Mouse (Mus musculus) forebrain, embryonic 10.5 days (tissue): ENCODE data around the gene Rnps1. TPM values are rescaled to one million over a fixed set of nuclear protein-coding genes. Genes with fewer than 3 reads are reported as not detected.
A peak's percentile ranks its signal among the peaks of the same experiment; 100 is the strongest.

Experiments used
- DNase-seq: peaks from one replicate; pipeline ENCODE4 v3.0.0-alpha.2; 2017; ENCODE audit warnings: low spot score; ENCODE audit errors: extremely low spot score
- H3K27ac ChIP-seq: fragments of 300-500 bp; sonication (generic); 2 replicates; pipeline ENCODE4 v1.5.1; 2016; ENCODE audit warnings: mild to moderate bottlenecking
- H3K27me3 ChIP-seq: fragments of 300-500 bp; sonication (generic); 2 replicates; pipeline ENCODE4 v1.6.1; 2016; ENCODE audit warnings: mild to moderate bottlenecking; ENCODE audit not compliant: poor library complexity, severe bottlenecking
- H3K36me3 ChIP-seq: fragments of 300-500 bp; sonication (generic); replicated peaks from 2 replicates; pipeline ENCODE4 v1.6.1; 2016; ENCODE audit warnings: mild to moderate bottlenecking, moderate library complexity
- H3K4me1 ChIP-seq: fragments of 300-500 bp; sonication (generic); 2 replicates; pipeline ENCODE4 v1.6.1; 2016
- H3K4me3 ChIP-seq: fragments of 300-500 bp; sonication (generic); 2 replicates; pipeline ENCODE4 v1.5.1; 2016; ENCODE audit warnings: mild to moderate bottlenecking, moderate library complexity
- H3K9me3 ChIP-seq: fragments of 300-500 bp; sonication (generic); 2 replicates; pipeline ENCODE4 v1.6.1; 2016; ENCODE audit warnings: mild to moderate bottlenecking, moderate library complexity
- WGBS: fragments of 180-500 bp; shearing (Covaris S2); methylation state at CpG from one replicate; pipeline ENCODE4 v1.1.7; 2016; 5-methylcytosine and 5-hydroxymethylcytosine counted together
- polyA plus RNA-seq: library from polyadenylated mRNA; unstranded; fragments of >200 nt; fragmentation: Nextera tagmentation; extraction: Ambion mirVana; gene quantifications from 2 replicates; pipeline ENCODE4 v1.2.1, GENCODE M21; 2016

The Rnps1 gene
- polyA plus RNA-seq = 493 and 501 TPM in 2 replicates

DNA sequence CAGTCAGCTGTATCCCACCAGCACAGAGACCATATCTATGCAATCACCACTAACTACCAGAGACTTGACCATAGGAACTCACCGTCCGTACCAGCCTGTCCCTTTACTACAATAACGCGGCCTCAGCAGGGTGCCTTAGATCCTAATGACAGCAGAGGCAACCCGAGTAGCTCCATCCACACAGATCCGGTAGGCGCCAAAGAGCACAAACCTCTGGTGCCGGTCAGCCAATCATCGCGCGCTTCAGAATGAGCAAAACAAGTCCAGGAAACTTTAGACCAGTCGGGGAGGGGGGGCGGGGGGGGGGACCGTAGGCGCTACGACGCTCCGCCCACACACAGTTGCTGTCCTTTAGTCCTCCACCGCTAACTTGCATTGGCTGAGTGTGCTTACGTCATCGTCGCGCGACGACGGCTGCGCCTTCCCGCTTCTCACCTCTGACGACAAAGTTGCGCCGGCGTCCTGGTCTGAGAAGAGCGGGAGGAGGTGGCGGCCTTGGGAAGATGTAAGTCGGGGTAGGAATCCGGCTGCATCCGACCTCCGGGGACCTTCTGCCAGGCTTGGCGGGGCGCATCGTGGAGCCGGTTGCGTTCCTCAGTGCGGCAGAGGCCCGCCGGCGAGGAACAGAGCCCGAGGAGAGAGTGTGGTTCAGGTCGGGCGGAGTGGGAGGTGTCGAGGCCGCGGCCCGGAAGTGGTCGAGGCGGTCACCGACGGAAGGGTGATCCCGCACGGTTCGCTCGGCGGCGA is at the start of gene Rnps1:
Gene Rnps1 (plus strand): TSS at position 336 of the 747 bp plus-strand sequence.
- Histone ChIP-seq H3K27me3 (no peaks in the 10 kb centered on the region), H3K36me3 (peaks cover 64% of the 10 kb centered on the region), H3K27ac (peak within 1 kb of the TSS; percentile 99), H3K9me3 (no peaks in the 10 kb centered on the region), H3K4me3 (peak within 1 kb of the TSS; percentile 78), H3K4me1 (peaks cover 30% of the 10 kb centered on the region)
- under 1% methylated on average over 64 of the region's 64 CpGs for WGBS
- DNase-seq = peak; percentile 100

DNA sequence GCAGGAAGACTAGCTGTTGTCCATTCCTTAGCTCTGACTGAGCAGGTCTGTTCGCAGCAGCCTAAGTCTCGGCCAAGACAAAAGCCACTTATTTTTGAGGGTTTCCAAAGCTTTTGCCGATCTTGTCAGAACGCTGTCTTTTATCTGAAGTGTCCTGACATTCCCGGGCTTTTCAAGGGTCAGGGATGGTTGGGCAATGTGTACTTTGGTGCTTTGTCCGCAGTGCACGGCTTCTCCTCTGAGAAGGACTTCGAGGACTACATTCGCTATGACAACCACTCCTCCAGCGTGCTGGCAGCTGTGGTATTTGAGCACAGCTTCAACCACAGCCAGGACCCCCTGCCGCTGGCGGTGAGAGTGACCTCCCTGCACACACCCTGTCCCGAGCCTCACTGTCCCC is 48.5 kb upstream of the Rnps1 start:
- 63% methylated on average over 13 of the region's 13 CpGs for WGBS
- peaks cover 9% of the 10 kb centered on the region; the same call in 1 of the 2 replicates for H3K4me1 ChIP-seq
- H3K27me3 ChIP-seq = no peaks in the 10 kb centered on the region
- H3K4me3 ChIP-seq = no peak overlapping the region
- peak overlapping the region; percentile 15; the same call in 1 of the 2 replicates for H3K27ac ChIP-seq
- H3K36me3 ChIP-seq = peaks cover 19% of the 10 kb centered on the region
- no peak for DNase-seq
- no peaks in the 10 kb centered on the region for H3K9me3 ChIP-seq

DNA sequence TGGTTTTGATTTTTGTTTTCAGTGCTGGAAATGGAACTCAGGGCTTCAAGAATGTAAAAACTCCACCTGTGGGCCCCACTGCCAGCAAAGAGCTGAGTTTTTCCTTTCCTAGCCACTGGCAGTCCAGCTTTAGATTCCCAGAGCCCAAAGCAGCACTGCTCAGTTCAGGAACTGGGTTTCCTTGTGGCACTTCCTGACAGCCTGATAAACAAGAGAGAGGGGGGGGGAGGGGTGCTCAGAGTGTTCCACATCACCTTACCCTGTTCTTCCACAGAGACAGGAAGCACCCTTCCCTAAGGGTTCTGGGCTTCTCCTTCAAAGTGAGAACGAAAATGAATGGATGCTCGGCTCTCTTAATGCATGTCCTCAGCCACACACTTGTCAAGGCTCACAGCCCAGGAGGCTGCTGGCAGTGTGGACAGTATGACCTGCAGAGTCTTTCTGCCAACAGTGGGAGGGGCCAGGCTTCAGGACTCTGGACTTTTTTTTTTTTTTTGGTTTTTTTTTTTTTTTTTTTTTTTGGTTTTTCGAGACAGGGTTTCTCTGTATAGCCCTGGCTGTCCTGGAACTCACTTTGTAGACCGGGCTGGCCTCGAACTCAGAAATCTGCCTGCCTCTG is 39.2 kb upstream of the Rnps1 start:
- Histone ChIP-seq H3K4me1 (no peaks in the 10 kb centered on the region), H3K9me3 (no peaks in the 10 kb centered on the region), H3K4me3 (no peak overlapping the region), H3K36me3 (peaks cover 33% of the 10 kb centered on the region), H3K27me3 (no peaks in the 10 kb centered on the region), H3K27ac (no peak overlapping the region)
- WGBS = 77% methylated on average over 5 of the region's 5 CpGs
- no peak for DNase-seq

DNA sequence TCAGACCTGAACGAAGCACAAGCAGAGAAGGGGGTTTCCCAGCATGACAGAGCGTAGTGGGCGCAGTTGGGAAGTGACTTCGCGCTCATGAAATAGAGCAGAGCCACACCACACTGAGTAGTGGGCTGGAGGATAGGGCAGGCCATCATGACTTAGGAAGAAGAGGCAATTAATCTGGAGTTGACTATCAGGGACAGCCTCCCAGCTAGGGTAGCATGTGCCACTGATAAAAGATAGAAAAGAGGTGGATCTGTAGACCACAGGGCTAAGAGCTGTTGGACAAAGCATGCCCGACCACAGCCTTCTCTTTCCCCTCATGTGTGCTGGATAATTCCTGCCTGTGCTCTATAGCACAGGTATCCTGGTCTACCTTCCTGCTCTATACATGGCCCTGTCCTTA is 38.5 kb upstream of the Rnps1 start:
- no peak overlapping the region for H3K4me3 ChIP-seq
- 93% methylated on average over 6 of the region's 6 CpGs for WGBS
- DNase-seq = no peak
- no peaks in the 10 kb centered on the region for H3K4me1 ChIP-seq
- H3K27ac ChIP-seq = no peak overlapping the region
- no peaks in the 10 kb centered on the region for H3K27me3 ChIP-seq
- peaks cover 33% of the 10 kb centered on the region for H3K36me3 ChIP-seq
- no peaks in the 10 kb centered on the region for H3K9me3 ChIP-seq

DNA sequence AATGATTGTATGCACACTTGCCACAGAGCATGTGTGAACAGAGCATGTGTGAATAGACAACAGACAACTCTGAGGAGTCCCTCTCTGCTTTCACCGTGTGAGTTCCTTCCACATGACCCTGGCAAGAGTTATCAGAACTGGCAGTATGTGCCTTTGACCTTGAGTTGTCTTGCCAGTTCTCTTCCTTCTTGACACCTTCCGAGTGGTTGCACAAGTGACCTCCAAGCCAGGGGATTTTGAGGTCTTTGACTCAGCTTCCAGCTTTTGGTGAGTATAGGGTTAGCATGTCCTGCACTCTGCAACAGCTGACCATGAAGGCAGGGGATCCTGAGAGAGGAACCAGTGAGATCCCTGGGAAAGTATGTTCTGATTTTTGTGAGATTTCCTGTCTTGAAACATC is 35.9 kb upstream of the Rnps1 start:
- Histone ChIP-seq H3K36me3 (peaks cover 29% of the 10 kb centered on the region), H3K4me1 (no peaks in the 10 kb centered on the region), H3K4me3 (no peak overlapping the region), H3K27ac (no peak overlapping the region), H3K27me3 (no peaks in the 10 kb centered on the region), H3K9me3 (no peaks in the 10 kb centered on the region)
- WGBS = 88% methylated on average over 2 of the region's 2 CpGs
- DNase-seq = no peak

DNA sequence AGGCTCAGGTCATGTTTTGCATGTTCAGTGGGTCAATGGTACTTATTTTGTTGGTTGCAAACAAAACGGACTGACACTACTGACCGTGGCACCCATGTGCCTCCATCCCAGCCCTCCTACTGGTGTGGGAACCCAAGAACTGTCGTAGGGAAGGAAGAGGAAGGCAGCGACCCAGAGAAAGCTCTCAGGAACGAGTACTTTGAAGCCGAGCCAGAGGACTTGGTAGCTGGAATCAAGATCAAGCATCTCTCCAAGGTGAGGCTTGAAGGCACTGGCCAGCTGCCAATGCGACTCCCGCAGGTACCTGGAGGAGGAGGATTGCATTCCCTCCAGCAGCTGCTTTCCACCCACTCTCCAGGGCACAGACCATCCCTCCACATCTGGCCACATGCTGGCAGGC is 30.6 kb upstream of the Rnps1 start:
- no peaks in the 10 kb centered on the region for H3K4me1 ChIP-seq
- no peak for DNase-seq
- H3K27ac ChIP-seq = no peak overlapping the region
- no peak overlapping the region for H3K4me3 ChIP-seq
- H3K36me3 ChIP-seq = peaks cover 33% of the 10 kb centered on the region
- no peaks in the 10 kb centered on the region for H3K27me3 ChIP-seq
- H3K9me3 ChIP-seq = no peaks in the 10 kb centered on the region
- WGBS = 90% methylated on average over 8 of the region's 8 CpGs

DNA sequence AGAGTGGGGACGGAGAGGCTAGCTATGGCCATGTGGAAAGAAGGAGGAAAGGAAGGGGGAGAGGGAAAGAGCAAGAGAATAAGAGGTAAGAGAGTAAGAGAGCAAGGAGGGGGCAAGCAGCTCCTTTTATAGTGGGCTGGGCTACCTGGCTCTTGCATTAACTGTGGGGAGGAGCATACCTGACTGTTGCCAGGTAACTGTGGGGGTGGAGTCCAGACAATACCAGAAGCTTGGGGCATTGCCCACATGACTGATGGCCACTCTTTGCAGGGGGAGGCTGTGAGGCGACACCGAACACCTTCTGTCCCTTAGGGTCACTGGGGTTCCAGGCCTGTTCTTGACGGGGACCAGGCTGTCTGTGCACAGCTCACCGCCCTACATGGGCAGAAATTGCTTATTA is 25.7 kb upstream of the Rnps1 start:
- H3K4me1 ChIP-seq = no peaks in the 10 kb centered on the region
- no peaks in the 10 kb centered on the region for H3K9me3 ChIP-seq
- DNase-seq = no peak
- no peaks in the 10 kb centered on the region for H3K27me3 ChIP-seq
- peaks cover 32% of the 10 kb centered on the region for H3K36me3 ChIP-seq
- 87% methylated on average over 5 of the region's 5 CpGs for WGBS
- no peak overlapping the region for H3K27ac ChIP-seq
- no peak overlapping the region for H3K4me3 ChIP-seq

DNA sequence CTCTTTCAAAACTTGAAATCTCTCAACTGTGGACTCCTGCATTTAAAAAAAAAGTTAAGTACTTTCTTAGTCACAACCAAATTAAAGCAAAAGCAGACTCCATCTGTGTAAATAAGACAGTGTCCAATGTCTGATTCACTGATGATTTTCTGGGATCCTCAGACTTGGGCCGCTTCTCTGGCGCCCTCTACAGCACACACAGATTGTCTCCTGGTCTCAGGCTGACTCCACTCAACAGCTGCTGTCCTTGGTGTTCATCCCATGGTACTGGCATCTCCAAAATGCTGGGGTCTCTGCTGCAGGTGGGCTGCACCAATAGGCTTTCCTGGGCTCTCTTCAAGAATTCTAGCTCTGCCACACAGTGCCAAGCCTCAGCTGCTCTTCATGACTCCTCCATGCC is 24.5 kb upstream of the Rnps1 start:
- H3K9me3 ChIP-seq = no peaks in the 10 kb centered on the region
- H3K4me3 ChIP-seq = no peak overlapping the region
- no peak overlapping the region for H3K27ac ChIP-seq
- no peaks in the 10 kb centered on the region for H3K27me3 ChIP-seq
- H3K4me1 ChIP-seq = no peaks in the 10 kb centered on the region
- H3K36me3 ChIP-seq = peaks cover 25% of the 10 kb centered on the region
- no peak for DNase-seq
- 7% methylated on average over 2 of the region's 2 CpGs for WGBS

DNA sequence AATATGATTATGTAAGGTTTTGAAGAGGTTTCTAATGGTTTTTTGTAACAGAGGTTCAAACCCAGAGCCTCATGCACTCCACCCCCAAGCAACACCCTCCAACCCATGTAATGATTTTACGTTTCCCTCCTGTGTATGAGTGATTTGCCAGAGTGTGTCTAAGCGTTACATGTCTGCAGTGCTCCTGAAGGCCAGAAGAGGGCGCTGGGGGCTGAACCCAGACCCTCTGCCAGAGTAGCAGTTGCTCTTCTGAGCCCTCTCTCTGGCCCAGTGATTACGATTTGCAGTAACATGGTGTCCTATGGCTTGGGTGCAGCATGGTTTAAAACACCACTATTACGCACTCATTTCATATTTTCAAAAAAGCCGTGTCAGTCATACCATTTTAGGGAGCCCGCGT is 23.2 kb upstream of the Rnps1 start:
- Histone ChIP-seq H3K9me3 (no peaks in the 10 kb centered on the region), H3K27me3 (no peaks in the 10 kb centered on the region), H3K27ac (no peak overlapping the region), H3K4me3 (no peak overlapping the region), H3K4me1 (no peaks in the 10 kb centered on the region), H3K36me3 (peaks cover 18% of the 10 kb centered on the region)
- DNase-seq = peak; percentile 21
- WGBS = 69% methylated on average over 8 of the region's 8 CpGs

DNA sequence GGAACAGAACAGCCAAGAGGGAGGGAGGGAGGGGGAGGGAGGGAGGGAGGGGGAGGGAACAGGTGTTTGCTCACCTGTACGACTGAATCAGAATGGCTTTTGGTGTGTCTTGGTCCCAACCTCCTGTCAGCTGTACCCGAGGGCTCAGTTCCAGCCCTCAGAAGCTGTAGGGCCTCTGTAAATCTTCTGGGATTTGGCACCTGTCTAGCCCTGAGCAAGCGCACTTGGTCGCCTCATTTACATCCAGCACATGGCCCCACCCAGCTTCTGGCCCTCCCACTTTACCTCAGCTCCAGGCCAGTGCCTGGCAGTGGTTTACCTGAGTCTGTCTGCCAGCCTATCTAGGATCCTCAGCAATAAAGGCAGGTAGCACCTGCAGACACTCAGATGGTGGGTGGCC is 20.8 kb upstream of the Rnps1 start:
- Histone ChIP-seq H3K4me1 (no peaks in the 10 kb centered on the region), H3K36me3 (peaks cover 8% of the 10 kb centered on the region), H3K4me3 (no peak overlapping the region), H3K27ac (no peak overlapping the region), H3K9me3 (no peaks in the 10 kb centered on the region), H3K27me3 (no peaks in the 10 kb centered on the region)
- no peak for DNase-seq
- WGBS = 34% methylated on average over 4 of the region's 4 CpGs

DNA sequence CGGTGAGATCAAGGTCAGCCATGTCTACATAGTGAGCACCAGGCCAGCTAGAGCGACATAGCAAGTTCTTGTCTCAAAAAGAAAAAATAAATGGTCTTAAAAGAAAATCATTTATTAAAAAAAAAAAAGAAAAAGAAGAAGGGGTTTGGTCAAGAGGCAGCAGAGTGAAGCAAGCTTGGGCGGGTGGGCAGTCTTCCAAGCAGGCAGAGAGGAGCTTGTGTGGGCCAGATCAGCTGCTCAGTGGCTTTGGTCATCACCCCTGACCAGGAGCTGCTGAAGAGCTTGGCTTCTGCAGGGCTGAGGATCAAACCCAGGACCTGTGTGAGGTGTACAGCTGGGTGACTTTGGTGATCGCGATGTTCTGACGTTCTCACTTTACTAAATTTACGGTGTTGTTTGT is 19.9 kb upstream of the Rnps1 start:
- WGBS = 90% methylated on average over 7 of the region's 7 CpGs
- Histone ChIP-seq H3K4me3 (no peak overlapping the region), H3K4me1 (no peaks in the 10 kb centered on the region), H3K9me3 (no peaks in the 10 kb centered on the region), H3K27ac (no peak overlapping the region), H3K36me3 (peaks cover 8% of the 10 kb centered on the region; the same call in 1 of the 2 replicates), H3K27me3 (no peaks in the 10 kb centered on the region)
- no peak for DNase-seq

DNA sequence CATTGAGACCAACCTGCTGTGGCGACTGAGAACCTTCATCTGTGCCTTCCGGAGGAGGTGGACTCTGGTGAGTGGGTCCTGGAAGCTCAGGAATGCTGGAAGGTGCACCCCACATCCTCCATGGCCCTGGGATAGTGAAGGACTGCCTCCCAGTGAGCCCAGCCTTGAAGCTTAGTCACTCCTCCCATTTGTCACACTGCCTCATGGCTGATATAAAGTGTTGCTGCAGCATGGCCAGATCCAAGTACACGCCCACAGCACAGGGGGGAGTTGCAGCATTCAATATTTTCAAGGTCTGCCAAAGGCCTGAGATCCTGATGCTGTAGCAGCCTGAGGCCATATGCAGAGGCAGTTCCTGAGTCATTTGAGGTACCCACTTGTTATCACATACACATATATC is 12.0 kb upstream of the Rnps1 start:
- Histone ChIP-seq H3K4me3 (no peak overlapping the region), H3K4me1 (no peaks in the 10 kb centered on the region), H3K27ac (no peak overlapping the region), H3K36me3 (peaks cover 39% of the 10 kb centered on the region), H3K9me3 (no peaks in the 10 kb centered on the region), H3K27me3 (no peaks in the 10 kb centered on the region)
- no peak for DNase-seq
- 90% methylated on average over 3 of the region's 3 CpGs for WGBS

DNA sequence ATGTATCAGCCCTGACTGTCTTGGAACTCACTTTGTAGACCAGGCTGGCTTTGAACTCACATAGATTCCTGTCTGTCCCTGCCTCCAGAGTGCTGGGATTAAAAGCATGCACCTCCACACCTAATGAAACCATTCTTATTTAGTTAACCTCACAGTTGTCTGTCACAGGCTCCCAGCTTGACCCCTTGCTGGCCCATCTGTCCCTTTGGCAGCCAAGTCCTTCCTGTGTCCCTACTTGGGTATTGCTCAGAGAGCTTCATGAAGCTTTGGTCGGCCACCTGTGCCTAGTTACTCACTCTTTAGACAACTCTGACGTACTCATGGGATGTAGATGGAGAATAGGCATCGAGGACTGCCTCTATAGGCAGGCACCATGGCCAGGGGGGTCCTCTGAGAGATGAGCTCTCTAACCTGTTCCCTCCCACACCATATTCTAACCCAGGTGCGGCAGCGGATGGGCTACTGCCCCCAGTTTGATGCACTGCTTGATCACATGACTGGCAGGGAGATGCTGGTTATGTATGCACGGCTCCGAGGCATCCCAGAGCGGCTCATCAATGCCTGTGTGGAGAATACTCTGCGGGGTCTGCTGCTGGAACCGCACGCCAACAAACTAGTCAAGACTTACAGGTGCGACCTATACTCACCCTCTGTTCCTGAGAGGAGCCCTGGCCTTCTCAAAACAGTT is 7.1 kb upstream of the Rnps1 start:
- 92% methylated on average over 12 of the region's 12 CpGs for WGBS
- Histone ChIP-seq H3K27me3 (no peaks in the 10 kb centered on the region), H3K4me3 (no peak overlapping the region), H3K4me1 (no peaks in the 10 kb centered on the region), H3K9me3 (no peaks in the 10 kb centered on the region), H3K36me3 (peaks cover 61% of the 10 kb centered on the region), H3K27ac (no peak overlapping the region)
- DNase-seq = no peak
